27 mouse cellular contexts compared by ENCODE assay signal in the genomic region with DNA sequence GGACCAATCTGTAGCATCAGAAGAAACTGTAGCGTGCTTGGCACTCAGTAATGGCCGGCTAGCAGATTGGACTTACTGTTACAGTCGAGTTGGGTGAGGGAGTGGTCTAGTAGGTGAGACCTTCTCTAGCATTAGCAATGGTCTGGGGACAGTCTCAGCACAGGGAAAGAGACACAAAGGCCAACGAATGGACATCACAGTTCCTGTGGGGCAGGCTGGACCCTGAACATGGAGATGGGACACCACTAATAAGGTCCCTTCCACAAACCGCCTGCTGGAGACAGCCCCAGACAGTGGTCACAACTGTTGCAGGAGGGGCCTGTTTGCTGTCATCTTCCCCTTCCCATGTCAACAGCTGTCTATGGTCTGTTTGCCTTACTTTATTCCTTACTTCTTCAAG. TPM values are rescaled to one million over a fixed set of nuclear protein-coding genes. Genes with fewer than 3 reads are reported as not detected.
A peak's percentile ranks its signal among the peaks of the same experiment; 100 is the strongest.
DNase-seq lines count a peak whose midpoint lies in the region; ATAC-seq and TF ChIP-seq lines count a peak whose summit lies in the region.
"Had no signal": no experiment of that assay in that cellular context is flagged by ENCODE, and none has a peak within 500 bp of the region (broad histone marks: within the 10 kb centered on the region; RNA-seq: fewer than 3 reads in every experiment).

No protein-coding gene starts in this region.

- H3K36me3 ChIP-seq in megakaryocyte, embryonic 14.5 days (replicated peaks; ENCODE audit: low read length): peaks cover 74% of the 10 kb centered on the region
- peaks cover 5% of the 10 kb centered on the region for H3K36me3 ChIP-seq in myocyte (ENCODE audit: control insufficient read depth, insufficient read depth)

- ATAC-seq in megakaryocyte, adult 5-6 weeks (ENCODE audit: poor library complexity, severe bottlenecking): no peak
- ATAC-seq: forebrain, embryonic 15.5 days; hindbrain, embryonic 16.5 days; Patski had no signal

- no peak overlapping the region for H3ac ChIP-seq in myocyte (ENCODE audit: control insufficient read depth, insufficient read length)

- DNase-seq in cerebellum, adult 9-11 months: peak; percentile 44
- DNase-seq in cerebellum, adult 8-10 months: no peak
- peak; percentile 7 for DNase-seq in kidney, adult 9 months
- no peak for DNase-seq in kidney, adult 8-10 months
- DNase-seq: adrenal gland, postnatal 10 days; adrenal gland, postnatal 36 days; B cell, adult 2 months; cerebellum, adult 11 months; cerebellum, postnatal 14 days; gastrocnemius, postnatal 25 days; heart, adult 18-20 months; heart, postnatal 10 days; heart, postnatal 36 days had no signal

- H3K4me1 ChIP-seq in megakaryocyte, embryonic 14.5 days: peaks cover 68% of the 10 kb centered on the region

- peak overlapping the region; percentile 17 for H3K4me3 ChIP-seq in megakaryocyte, embryonic 14.5 days (replicated peaks)
- no peak overlapping the region for H3K4me3 ChIP-seq in myocyte
- H3K4me3 ChIP-seq: embryonic facial prominence, embryonic 13.5 days; forebrain, embryonic 12.5 days; forebrain, embryonic 15.5 days; heart, embryonic 12.5 days; heart, embryonic 15.5 days; hindbrain, embryonic 10.5 days; hindbrain, embryonic 13.5 days had no signal

- no peaks in the 10 kb centered on the region for H3K27me3 ChIP-seq in megakaryocyte, embryonic 14.5 days (replicated peaks)
- no peaks in the 10 kb centered on the region for H3K27me3 ChIP-seq in myocyte (ENCODE audit: control insufficient read depth, insufficient read depth, insufficient read length)
- H3K27me3 ChIP-seq: CH12.LX; embryonic facial prominence, embryonic 13.5 days; forebrain, embryonic 12.5 days; forebrain, embryonic 15.5 days; heart, embryonic 12.5 days; heart, embryonic 15.5 days; hindbrain, embryonic 13.5 days; Patski had no signal

- H3K9me3 ChIP-seq in megakaryocyte, embryonic 14.5 days: no peaks in the 10 kb centered on the region
- H3K9me3 ChIP-seq: embryonic facial prominence, embryonic 13.5 days; forebrain, embryonic 12.5 days; forebrain, embryonic 15.5 days; G1E; heart, embryonic 12.5 days; heart, embryonic 15.5 days; hindbrain, embryonic 10.5 days; hindbrain, embryonic 13.5 days had no signal

- no peak overlapping the region for H3K4me2 ChIP-seq in myocyte (ENCODE audit: low read depth)
- H3K4me2 ChIP-seq: forebrain, embryonic 15.5 days; heart, embryonic 12.5 days; heart, embryonic 15.5 days had no signal

- TF ChIP-seq POLR2A in myocyte (IDR thresholded peaks at IDR 0.05; ENCODE audit: insufficient read length, low read depth): no peak

- no peaks in the 10 kb centered on the region for H3K79me2 ChIP-seq in myocyte (ENCODE audit: control insufficient read depth, insufficient read depth)

TF ChIP-seq in myocyte, 11 proteins besides CTCF, POLR2A, EP300 and RAD21:
- TF ChIP-seq POLR2AphosphoS2 (IDR thresholded peaks at IDR 0.05; ENCODE audit: insufficient read length, low read depth) (peak; percentile 55), REST (IDR thresholded peaks at IDR 0.05; ENCODE audit: insufficient read depth, insufficient read length) (no peak)

RNA-seq across cellular contexts. Expression of gene Gale, which starts 1.8 kb away (rescaled TPM):
- 71.2 and 91.8 TPM in 2 replicates for polyA plus RNA-seq in megakaryocyte, embryonic 14.5 days (2012; ENCODE audit: insufficient read depth, low replicate concordance)
- 6.4 and 7.6 TPM in 2 replicates for total RNA-seq in megakaryocyte, adult 5-6 weeks (2015)
- 10.0 and 11.6 TPM in 2 replicates for total RNA-seq in megakaryocyte, adult 5-6 weeks (2017)
- polyA plus RNA-seq in myocyte (2012; fragmentation: generic; extraction: Trizol): 51.3 TPM

RNA-seq across cellular contexts. Expression of gene Lypla2, which starts 10.7 kb away (rescaled TPM):
- 295 and 453 TPM in 2 replicates for polyA plus RNA-seq in megakaryocyte, embryonic 14.5 days (2012; ENCODE audit: insufficient read depth, low replicate concordance)
- total RNA-seq in megakaryocyte, adult 5-6 weeks (2015): 49.7 and 51.4 TPM in 2 replicates
- total RNA-seq in megakaryocyte, adult 5-6 weeks (2017): 21.4 and 25.3 TPM in 2 replicates
- 60.9 TPM for polyA plus RNA-seq in myocyte (2012; fragmentation: generic; extraction: Trizol)

RNA-seq across cellular contexts. Expression of gene Hmgcl, which starts 15.5 kb away (rescaled TPM):
- polyA plus RNA-seq in megakaryocyte, embryonic 14.5 days (2012; ENCODE audit: insufficient read depth, low replicate concordance): 27.0 and 31.8 TPM in 2 replicates
- 60.7 and 76.8 TPM in 2 replicates for total RNA-seq in megakaryocyte, adult 5-6 weeks (2015)
- 54.9 and 60.4 TPM in 2 replicates for total RNA-seq in megakaryocyte, adult 5-6 weeks (2017)
- polyA plus RNA-seq in myocyte (2012; fragmentation: generic; extraction: Trizol): 44.1 TPM

RNA-seq across cellular contexts. Expression of gene Pithd1, which starts 25.4 kb away (rescaled TPM):
- 41.3 and 62.6 TPM in 2 replicates for polyA plus RNA-seq in megakaryocyte, embryonic 14.5 days (2012; ENCODE audit: insufficient read depth, low replicate concordance)
- 14.9 and 18.5 TPM in 2 replicates for total RNA-seq in megakaryocyte, adult 5-6 weeks (2015)
- 20.6 and 26.2 TPM in 2 replicates for total RNA-seq in megakaryocyte, adult 5-6 weeks (2017)
- 35.2 TPM for polyA plus RNA-seq in myocyte (2012; fragmentation: generic; extraction: Trizol)

RNA-seq across cellular contexts. Expression of gene Fuca1, which starts 41.2 kb away (rescaled TPM):
- polyA plus RNA-seq in megakaryocyte, embryonic 14.5 days (2012; ENCODE audit: insufficient read depth, low replicate concordance): 19.9 and 22.2 TPM in 2 replicates
- total RNA-seq in megakaryocyte, adult 5-6 weeks (2015): 72.1 and 86.7 TPM in 2 replicates
- total RNA-seq in megakaryocyte, adult 5-6 weeks (2017): 143 and 189 TPM in 2 replicates
- 29.8 TPM for polyA plus RNA-seq in myocyte (2012; fragmentation: generic; extraction: Trizol)

Comparison
In these comparisons a context has a peak if more than half of its experiments do, and no peak if none do; other contexts are left out.
1. DNase-seq: peak in cerebellum, adult 9-11 months (single experiment) and kidney, adult 9 months (single experiment); none in cerebellum, adult 8-10 months (single experiment) and kidney, adult 8-10 months (0 of 2).